Mouse (Mus musculus) C2C12 (cell line): ENCODE results near the gene Cfap73.

Experiments used
- CEBPB ChIP-seq: IDR thresholded peaks from one replicate; pipeline ENCODE4 v1.6.1; 2011; ENCODE audit warnings: low read depth, mild to moderate bottlenecking, control low read depth, moderate library complexity
- CTCF ChIP-seq: IDR thresholded peaks from one replicate; pipeline ENCODE4 v1.5.1; 2011; ENCODE audit not compliant: control insufficient read depth, insufficient read depth, insufficient read length
- MAX ChIP-seq: IDR thresholded peaks from one replicate; pipeline ENCODE4 v1.6.1; 2011; ENCODE audit warnings: mild to moderate bottlenecking, control low read depth
- MYOD1 ChIP-seq: IDR thresholded peaks from one replicate; pipeline ENCODE4 v1.6.1; 2011; ENCODE audit warnings: low read depth; ENCODE audit not compliant: control insufficient read depth, insufficient read length
- MYOG ChIP-seq: IDR thresholded peaks from one replicate; pipeline ENCODE4 v1.6.1; 2011; ENCODE audit not compliant: control insufficient read depth, insufficient read length; ENCODE audit errors: extremely low read depth
- USF1 ChIP-seq: IDR thresholded peaks from one replicate; pipeline ENCODE4 v1.6.1; 2011; ENCODE audit warnings: low read depth, mild to moderate bottlenecking, control low read depth, moderate library complexity

DNA sequence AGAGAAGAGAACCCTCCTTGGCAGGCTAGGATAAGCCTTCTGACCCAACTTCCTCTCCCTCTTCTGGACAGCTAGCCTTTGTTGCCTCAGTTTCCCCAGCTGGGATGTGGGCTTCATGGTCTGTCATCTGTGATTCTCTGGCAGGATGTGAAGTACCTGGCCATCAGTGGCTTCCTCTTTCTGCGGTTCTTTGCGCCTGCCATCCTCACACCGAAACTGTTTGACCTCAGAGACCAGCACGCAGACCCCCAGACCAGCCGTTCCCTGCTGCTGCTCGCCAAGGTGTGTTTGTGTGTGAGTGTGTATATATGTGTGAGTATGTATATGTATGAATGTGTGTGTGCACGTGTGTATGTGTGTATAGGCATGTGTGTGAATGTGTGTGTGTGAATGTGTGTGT, 36.1 kb upstream of the Cfap73 start:
- TF ChIP-seq CTCF (no peak), MAX (no peak), MYOG (no peak), USF1 (no peak), CEBPB (no peak), MYOD1 (no peak)
